Mouse (Mus musculus): Measurements from ENCODE around the gene Mbnl2.

- TF ChIP-seq CTCF (IDR thresholded peaks at IDR 0.05; ENCODE audit: extremely low read depth, insufficient read length, insufficient replicate concordance, low read depth, low read length) = no peak
- no peak for TF ChIP-seq POLR2A (IDR thresholded peaks at IDR 0.05; ENCODE audit: low read depth, low read length)
Observed at GRCm38 (mm10) chr14:120274746-120275145, 723 bp upstream of the Mbnl2 start.

Data from small intestine, adult 2 months (tissue).